Mouse (Mus musculus) hindbrain, embryonic 16.5 days (tissue): ENCODE data around the gene Ppp1r26. TPM values are rescaled to one million over a fixed set of nuclear protein-coding genes. Genes with fewer than 3 reads are reported as not detected.

Experiments
- ATAC-seq: fragments of 200-750 bp; cut with Nextera tagmentation; 2 replicates; pipeline ENCODE4 v1.8.0; 2017; ENCODE audit warnings: moderate TSS enrichment, moderate library complexity
- H3K27ac ChIP-seq: fragments of 300-500 bp; sonication (generic); 2 replicates; pipeline ENCODE4 v1.5.1; 2014; ENCODE audit warnings: low read depth, mild to moderate bottlenecking, control low read depth, low read length, moderate library complexity
- H3K27me3 ChIP-seq: fragments of 300-500 bp; sonication (generic); replicated peaks from 2 replicates; pipeline ENCODE4 v1.6.1; 2014; ENCODE audit warnings: low read length; ENCODE audit not compliant: control insufficient read depth, insufficient read depth
- H3K36me3 ChIP-seq: fragments of 300-500 bp; sonication (generic); 2 replicates; pipeline ENCODE4 v1.6.1; 2014; ENCODE audit warnings: mild to moderate bottlenecking, low read length, moderate library complexity, mixed read lengths; ENCODE audit not compliant: control insufficient read depth, insufficient read depth
- H3K4me1 ChIP-seq: fragments of 300-500 bp; sonication (generic); 2 replicates; pipeline ENCODE4 v1.6.1; 2014; ENCODE audit warnings: low read depth, low read length; ENCODE audit not compliant: control insufficient read depth, insufficient read depth
- H3K4me2 ChIP-seq: fragments of 300-500 bp; sonication (generic); 2 replicates; pipeline ENCODE4 v1.6.1; 2014; ENCODE audit warnings: mild to moderate bottlenecking, low read length, control low read depth, moderate library complexity
- H3K4me3 ChIP-seq: fragments of 300-500 bp; sonication (generic); 2 replicates; pipeline ENCODE4 v1.5.1; 2014; ENCODE audit warnings: mild to moderate bottlenecking, low read length, control low read depth, moderate library complexity
- H3K9ac ChIP-seq: fragments of 300-500 bp; sonication (generic); 2 replicates; pipeline ENCODE4 v1.6.1; 2014; ENCODE audit warnings: low read depth, mild to moderate bottlenecking, control low read depth, low read length, moderate library complexity
- H3K9me3 ChIP-seq: fragments of 300-500 bp; sonication (generic); 2 replicates; pipeline ENCODE4 v1.6.1; 2014; ENCODE audit warnings: mild to moderate bottlenecking, low read length, moderate library complexity; ENCODE audit not compliant: control insufficient read depth
- WGBS: fragments of 180-500 bp; shearing (Covaris S2); extraction: QIAGEN DNeasy Blood & Tissue Kit; methylation state at CpG from one replicate; pipeline ENCODE4 v1.1.7; 2014; 5-methylcytosine and 5-hydroxymethylcytosine counted together
- polyA plus RNA-seq: library from polyadenylated mRNA; unstranded; fragments of >200 nt; fragmentation: Nextera tagmentation; extraction: Ambion mirVana; gene quantifications from 2 replicates; pipeline ENCODE4 v1.2.1, GENCODE M21; 2015

Ppp1r26 gene
- polyA plus RNA-seq, 1 experiment from 2014 or later: 14.5 TPM

GRCm38 (mm10) chr2:28414116-28414756 is 32.4 kb upstream of the Ppp1r26 start:
- no peak for ATAC-seq
- H3K4me1 ChIP-seq: peaks cover 10% of the 10 kb centered on the region
- H3K27ac ChIP-seq: no peak overlapping the region
- H3K36me3 ChIP-seq: no peaks in the 10 kb centered on the region
- 79% methylated on average over 5 of the region's 5 CpGs for WGBS
- H3K27me3 ChIP-seq: no peaks in the 10 kb centered on the region
- no peak overlapping the region for H3K4me2 ChIP-seq
- no peak overlapping the region for H3K4me3 ChIP-seq
- H3K9me3 ChIP-seq: no peaks in the 10 kb centered on the region
- no peak overlapping the region for H3K9ac ChIP-seq

GRCm38 (mm10) chr2:28414757-28415137 is 31.9 kb upstream of the Ppp1r26 start:
- H3K27me3 ChIP-seq: no peaks in the 10 kb centered on the region

GRCm38 (mm10) chr2:28415387-28416024 is 31.1 kb upstream of the Ppp1r26 start:
- peak overlapping the region; percentile 21; the same call in 1 of the 2 replicates for H3K4me2 ChIP-seq
- ATAC-seq: peak; percentile 57; the same call in 1 of the 2 replicates
- peak overlapping the region; percentile 31; the same call in 1 of the 2 replicates for H3K27ac ChIP-seq
- H3K4me3 ChIP-seq: no peak overlapping the region
- H3K36me3 ChIP-seq: no peaks in the 10 kb centered on the region
- peaks cover 10% of the 10 kb centered on the region for H3K4me1 ChIP-seq
- no peaks in the 10 kb centered on the region for H3K27me3 ChIP-seq
- H3K9ac ChIP-seq: peak overlapping the region; percentile 25; the same call in 1 of the 2 replicates
- no peaks in the 10 kb centered on the region for H3K9me3 ChIP-seq
- 35% methylated on average over 10 of the region's 10 CpGs for WGBS

More at GRCm38 (mm10) chr2:28414757-28415137, 31.9 kb upstream of the Ppp1r26 start:
- Histone ChIP-seq H3K36me3 (no peaks in the 10 kb centered on the region), H3K9ac (no peak overlapping the region), H3K27ac (no peak overlapping the region; the same call in 1 of the 2 replicates), H3K4me1 (peaks cover 10% of the 10 kb centered on the region), H3K9me3 (no peaks in the 10 kb centered on the region), H3K4me3 (no peak overlapping the region), H3K4me2 (no peak overlapping the region)
- WGBS: 88% methylated on average over 5 of the region's 5 CpGs
- ATAC-seq: no peak

GRCm38 (mm10) chr2:28416511-28416910 is 30.1 kb upstream of the Ppp1r26 start:
- no peak overlapping the region for H3K9ac ChIP-seq
- ATAC-seq: no peak
- peaks cover 10% of the 10 kb centered on the region for H3K4me1 ChIP-seq
- H3K9me3 ChIP-seq: no peaks in the 10 kb centered on the region
- no peak overlapping the region for H3K27ac ChIP-seq
- H3K36me3 ChIP-seq: no peaks in the 10 kb centered on the region
- H3K4me3 ChIP-seq: no peak overlapping the region
- WGBS: 92% methylated on average over 1 of the region's 1 CpGs
- H3K27me3 ChIP-seq: no peaks in the 10 kb centered on the region
- no peak overlapping the region for H3K4me2 ChIP-seq

- H3K9ac ChIP-seq: no peak overlapping the region
- WGBS: 29% methylated on average over 2 of the region's 2 CpGs
- ATAC-seq: peak; percentile 41; the same call in 1 of the 2 replicates
Measured at GRCm38 (mm10) chr2:28418034-28418433, 28.6 kb upstream of the Ppp1r26 start.

GRCm38 (mm10) chr2:28419898-28420297 is 26.7 kb upstream of the Ppp1r26 start:
- Histone ChIP-seq H3K4me3 (no peak overlapping the region), H3K27me3 (no peaks in the 10 kb centered on the region), H3K27ac (no peak overlapping the region), H3K9ac (no peak overlapping the region), H3K36me3 (no peaks in the 10 kb centered on the region), H3K4me1 (peaks cover 10% of the 10 kb centered on the region), H3K9me3 (no peaks in the 10 kb centered on the region), H3K4me2 (no peak overlapping the region)
- ATAC-seq: peak; percentile 41; the same call in 1 of the 2 replicates
- 21% methylated on average over 4 of the region's 4 CpGs for WGBS

More at GRCm38 (mm10) chr2:28418034-28418433, 28.6 kb upstream of the Ppp1r26 start:
- Histone ChIP-seq H3K9me3 (no peaks in the 10 kb centered on the region), H3K36me3 (no peaks in the 10 kb centered on the region), H3K27ac (no peak overlapping the region), H3K4me3 (no peak overlapping the region), H3K4me1 (peaks cover 10% of the 10 kb centered on the region), H3K27me3 (no peaks in the 10 kb centered on the region), H3K4me2 (no peak overlapping the region)

- Histone ChIP-seq H3K4me3 (no peak overlapping the region), H3K4me2 (no peak overlapping the region), H3K27ac (no peak overlapping the region), H3K9ac (no peak overlapping the region), H3K9me3 (no peaks in the 10 kb centered on the region), H3K36me3 (no peaks in the 10 kb centered on the region), H3K4me1 (no peaks in the 10 kb centered on the region), H3K27me3 (no peaks in the 10 kb centered on the region)
- no peak for ATAC-seq
- WGBS: 17% methylated on average over 3 of the region's 3 CpGs
Measured at GRCm38 (mm10) chr2:28423167-28423566, 23.4 kb upstream of the Ppp1r26 start.

GRCm38 (mm10) chr2:28427226-28427625 is 19.4 kb upstream of the Ppp1r26 start:
- H3K4me2 ChIP-seq: no peak overlapping the region
- H3K4me3 ChIP-seq: no peak overlapping the region
- no peaks in the 10 kb centered on the region for H3K9me3 ChIP-seq
- 84% methylated on average over 6 of the region's 6 CpGs for WGBS
- no peak for ATAC-seq
- no peak overlapping the region for H3K27ac ChIP-seq
- H3K9ac ChIP-seq: no peak overlapping the region
- H3K36me3 ChIP-seq: no peaks in the 10 kb centered on the region
- H3K27me3 ChIP-seq: no peaks in the 10 kb centered on the region
- H3K4me1 ChIP-seq: no peaks in the 10 kb centered on the region

- H3K4me3 ChIP-seq: no peak overlapping the region
- ATAC-seq: no peak
- WGBS: 74% methylated on average over 6 of the region's 6 CpGs
- no peaks in the 10 kb centered on the region for H3K9me3 ChIP-seq
- no peak overlapping the region for H3K4me2 ChIP-seq
- no peaks in the 10 kb centered on the region for H3K36me3 ChIP-seq
- no peak overlapping the region for H3K27ac ChIP-seq
- H3K9ac ChIP-seq: no peak overlapping the region
- no peaks in the 10 kb centered on the region for H3K27me3 ChIP-seq
- H3K4me1 ChIP-seq: no peaks in the 10 kb centered on the region
Measured at GRCm38 (mm10) chr2:28430846-28431245, 15.8 kb upstream of the Ppp1r26 start.
